Mouse (Mus musculus) thymus, postnatal 14 days (tissue): ENCODE measurements at regions not wholly inside any gene's neighbourhood (a gene's known extent, or its start where the extent isn't known, plus 50 kb on each side); places are given as distances from the start of the nearest gene placed in this dataset.

Experiments
- DNase-seq: peaks from one replicate; pipeline ENCODE4 v3.0.0; 2021

DNA sequence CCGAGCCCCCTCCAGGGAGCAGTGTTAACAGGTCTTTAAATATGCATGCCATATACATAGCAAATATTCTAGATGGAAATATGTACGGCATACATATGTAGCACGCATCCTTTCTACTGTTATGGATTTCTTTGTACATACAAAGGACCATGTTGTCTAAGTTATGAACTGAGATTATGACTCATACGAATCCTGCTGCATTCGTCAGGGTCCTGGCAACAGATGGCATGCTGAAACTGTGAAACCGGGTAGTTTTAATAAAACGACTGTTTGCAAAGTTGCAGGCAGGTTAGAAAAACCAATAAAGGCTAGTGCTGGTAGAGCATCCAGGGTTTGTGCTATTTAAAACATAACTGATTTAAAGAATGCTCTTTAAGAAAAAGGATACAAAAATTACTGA, 88.8 kb upstream of the Tlk1 start:
- DNase-seq = no peak

DNA sequence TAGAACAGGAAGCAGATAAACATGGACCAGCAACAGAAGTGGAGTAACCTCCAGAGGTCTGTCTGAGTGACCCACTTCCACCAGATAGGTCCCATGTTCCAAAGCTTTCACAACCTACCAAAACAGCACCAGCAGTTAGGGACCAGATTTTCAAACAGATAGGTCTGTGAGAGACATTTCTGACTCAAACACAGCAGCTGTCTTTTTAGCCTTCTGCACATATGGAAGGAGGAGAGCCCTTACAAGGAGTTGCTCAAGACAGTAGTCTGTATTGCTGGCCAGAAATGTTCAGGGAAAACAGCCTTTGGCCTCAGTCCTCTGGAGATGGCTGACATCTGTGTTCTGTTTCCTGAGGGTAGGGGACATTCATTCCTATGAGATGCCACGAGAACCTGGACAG, 83.9 kb upstream of the Tlk1 start:
- DNase-seq = no peak

DNA sequence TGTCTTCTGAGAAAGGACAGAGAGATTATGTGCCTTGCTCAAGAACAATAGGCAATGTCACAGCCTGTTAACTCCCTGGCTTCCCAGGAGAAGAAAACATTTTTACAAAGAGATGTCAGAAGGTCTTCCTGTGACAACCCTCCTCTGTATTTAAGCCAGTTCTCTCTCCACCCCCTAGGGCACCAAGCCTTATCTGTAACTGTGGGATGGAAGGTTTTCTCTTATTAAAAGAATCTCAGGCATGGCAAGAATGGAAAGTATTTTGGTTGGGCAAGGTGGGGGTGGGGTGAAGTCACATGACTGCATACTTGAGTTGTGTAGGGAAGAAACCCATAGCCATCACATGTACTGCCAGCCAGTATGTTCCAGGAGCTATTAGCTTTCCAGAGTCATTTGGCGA, 83.1 kb upstream of the Tlk1 start:
- DNase-seq = no peak

DNA sequence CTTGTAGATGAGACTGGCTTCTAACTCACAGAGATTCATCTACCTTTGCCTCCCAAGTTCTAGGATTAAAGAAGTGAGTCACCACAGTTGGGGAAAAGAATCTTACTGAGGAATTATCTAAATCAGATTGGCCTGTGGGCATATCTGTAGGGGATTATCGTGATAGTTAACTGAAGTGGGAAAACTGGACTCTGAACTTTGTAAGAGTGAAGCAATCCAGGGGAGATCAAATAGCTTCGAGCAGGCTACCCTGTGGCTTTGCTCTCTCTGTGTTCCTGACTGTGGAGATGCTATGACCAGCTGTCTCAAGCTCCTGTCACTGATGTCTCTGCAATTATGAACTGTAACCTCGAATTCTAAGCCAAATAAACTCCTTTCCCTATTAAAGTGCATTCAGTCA, 80.7 kb upstream of the Tlk1 start:
- no peak for DNase-seq

DNA sequence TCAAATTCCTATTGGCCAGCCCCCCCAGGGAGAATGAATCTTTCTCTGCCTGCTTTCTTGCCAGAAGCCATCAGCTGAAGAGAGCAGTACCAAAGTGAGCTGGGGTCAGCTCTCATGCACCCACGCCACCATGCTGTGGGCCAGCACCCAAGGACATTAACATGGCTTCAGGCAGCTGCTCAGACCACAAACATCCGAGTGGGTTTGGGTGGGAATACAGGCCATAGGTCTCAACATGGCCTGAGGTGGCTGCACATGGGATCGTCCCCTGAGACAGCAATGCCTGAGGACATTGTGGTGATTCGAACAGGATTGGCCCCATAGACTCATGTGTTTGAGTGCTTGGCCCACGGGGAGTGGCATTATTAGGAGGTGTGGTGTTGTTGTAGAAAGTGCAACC, 78.9 kb upstream of the Tlk1 start:
- no peak for DNase-seq

DNA sequence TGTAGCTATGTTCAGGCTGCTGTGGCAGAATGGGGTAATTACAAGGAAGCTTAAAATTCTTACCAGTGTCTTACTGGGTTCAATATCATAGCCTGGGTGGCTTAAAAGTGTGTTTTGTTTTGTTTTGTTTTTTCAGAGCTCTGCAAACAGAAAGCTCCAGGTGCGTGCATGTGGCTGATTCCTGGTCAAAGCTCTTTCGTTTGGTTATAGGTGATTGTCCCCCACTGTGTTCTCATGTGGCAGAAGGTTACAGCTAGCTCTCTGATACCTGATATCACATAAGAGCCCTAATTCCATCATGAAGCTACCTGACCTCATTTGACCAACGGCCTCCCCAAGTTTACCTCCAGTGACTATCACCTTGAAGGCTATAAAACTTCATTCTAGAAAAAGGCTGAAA, 76.7 kb upstream of the Tlk1 start:
- DNase-seq = no peak

DNA sequence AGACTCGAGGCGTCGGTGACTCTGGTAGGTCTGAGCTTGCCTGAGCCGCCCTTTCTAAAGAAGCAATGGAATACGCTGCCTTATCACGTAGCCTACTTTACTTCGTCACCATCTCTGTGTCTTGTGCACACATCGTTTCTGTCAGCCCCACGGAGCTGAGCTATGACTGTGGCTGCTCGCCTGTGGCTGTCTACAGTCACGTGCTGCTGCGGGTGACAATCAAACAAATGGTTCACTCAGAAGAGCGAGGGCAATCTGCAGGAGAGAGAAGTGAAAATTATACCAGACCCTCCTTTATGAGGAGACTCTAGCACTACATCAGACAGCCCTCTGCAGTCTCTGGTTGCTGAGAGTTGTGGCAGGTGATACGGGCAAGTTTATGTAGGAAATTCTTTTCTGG, 76.0 kb upstream of the Tlk1 start:
- DNase-seq = no peak

DNA sequence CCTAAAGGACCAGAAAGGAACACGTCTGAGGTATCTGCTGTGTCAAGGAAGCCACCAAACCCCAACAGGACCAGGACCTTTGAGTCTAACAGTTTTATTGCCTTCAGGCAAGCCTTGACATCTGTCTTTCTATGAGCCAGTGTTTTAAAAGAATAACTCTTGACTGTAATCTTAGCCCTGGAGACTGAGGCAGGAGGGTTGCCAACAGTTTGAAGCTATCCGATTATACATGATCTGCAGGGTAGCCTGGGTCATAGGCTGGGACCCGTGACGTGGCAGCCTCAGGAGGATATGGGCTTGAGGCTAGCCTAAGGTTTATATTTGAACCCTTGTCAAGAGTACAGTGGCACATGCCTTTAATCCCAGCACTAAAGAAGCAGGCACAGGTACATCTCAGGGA, 73.5 kb upstream of the Tlk1 start:
- DNase-seq = no peak

DNA sequence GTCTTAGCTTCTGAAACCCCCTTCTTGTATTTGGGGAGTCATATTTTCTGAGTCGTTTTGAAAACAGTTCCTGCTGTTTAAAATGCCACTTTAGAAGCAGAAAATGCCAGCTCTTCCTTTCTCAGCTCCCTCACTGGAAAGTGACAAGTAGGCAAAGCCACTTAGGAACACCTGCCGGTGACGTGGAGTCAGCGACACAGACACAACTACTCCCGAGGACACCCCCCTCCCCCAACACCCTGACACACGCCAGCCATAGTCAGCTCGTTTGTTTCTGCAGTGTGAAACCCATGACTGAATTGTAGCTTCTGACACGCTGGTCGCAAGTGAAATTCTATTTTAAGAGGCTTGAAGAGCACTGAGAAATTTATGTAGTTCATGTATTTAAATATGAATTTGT, 72.9 kb upstream of the Tlk1 start:
- DNase-seq = no peak

DNA sequence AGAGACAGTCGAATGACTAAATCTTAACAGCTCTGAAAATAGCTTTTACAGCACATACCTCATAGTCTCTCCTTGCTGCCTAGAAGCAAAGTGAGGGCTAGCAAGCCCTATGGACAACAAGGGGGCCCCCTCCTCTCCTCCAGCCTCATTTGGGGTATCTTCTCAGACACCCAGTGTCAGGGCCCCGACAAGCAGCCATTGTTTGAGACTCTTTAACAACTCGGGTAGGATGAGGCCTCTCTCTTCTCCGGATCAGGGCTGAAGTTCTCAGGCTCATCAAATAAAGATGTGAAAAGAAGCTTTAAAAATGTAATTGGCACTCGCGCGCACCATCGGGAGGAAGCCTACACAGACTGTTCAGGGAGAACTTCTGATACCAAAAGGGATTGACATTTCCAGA, 71.8 kb upstream of the Tlk1 start:
- DNase-seq = no peak

DNA sequence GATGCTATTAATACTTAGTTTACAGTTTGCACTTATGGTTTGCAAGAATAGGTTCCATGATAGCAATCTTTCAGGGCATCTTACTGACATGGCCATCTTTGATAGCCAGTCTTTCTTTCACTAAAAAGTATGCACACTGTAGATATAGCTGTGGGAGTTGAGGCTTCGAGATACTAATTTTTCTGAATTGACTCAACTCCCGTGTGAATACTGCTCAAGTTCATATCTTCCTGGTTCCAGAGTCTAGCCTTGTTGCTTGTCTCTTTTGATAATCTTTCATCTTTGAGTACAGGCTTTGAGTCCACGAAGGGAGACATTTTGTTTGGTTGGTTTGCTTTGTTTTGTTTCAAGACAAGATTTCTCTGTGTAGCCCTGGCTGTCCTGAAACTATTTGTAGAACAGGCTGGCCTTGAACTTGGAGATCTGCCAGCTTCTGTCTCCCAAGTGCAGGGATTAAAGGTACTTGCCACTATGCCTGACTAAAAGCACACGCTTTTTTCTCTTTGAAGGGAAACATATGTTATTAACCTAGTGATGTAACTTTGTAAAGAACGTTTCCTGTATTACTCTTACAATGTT, 64.1 kb upstream of the Tlk1 start:
- DNase-seq = no peak

DNA sequence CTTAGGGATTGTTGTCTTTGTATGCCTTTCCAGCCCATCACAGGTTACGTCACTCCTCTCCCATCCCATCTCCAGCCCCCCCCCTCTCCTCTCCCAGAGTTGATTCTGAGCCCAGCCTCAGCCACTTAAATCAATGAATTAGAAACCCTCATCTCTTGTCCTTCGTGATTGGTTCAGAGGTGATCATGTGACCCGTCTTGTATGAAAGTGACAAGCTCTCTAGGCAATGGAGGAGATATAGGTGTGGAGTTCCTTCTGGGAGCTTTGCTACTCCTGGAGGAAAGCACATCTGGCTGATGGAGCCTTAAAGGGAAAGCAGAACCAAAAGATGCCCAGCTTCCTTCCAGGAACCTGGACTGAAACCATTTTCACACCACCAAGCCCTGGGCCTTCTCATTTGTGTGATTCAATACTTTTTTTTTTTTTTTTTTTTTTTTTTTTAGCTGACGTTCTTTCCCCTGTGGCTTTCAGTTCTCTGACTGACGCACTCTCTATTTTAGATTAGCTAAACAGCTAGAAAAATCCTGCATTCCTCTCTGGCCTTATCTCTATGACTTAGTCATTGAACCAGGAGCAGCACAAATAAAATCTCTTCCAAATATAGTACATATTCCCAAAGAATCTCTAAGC, 63.4 kb upstream of the Tlk1 start:
- DNase-seq = no peak

DNA sequence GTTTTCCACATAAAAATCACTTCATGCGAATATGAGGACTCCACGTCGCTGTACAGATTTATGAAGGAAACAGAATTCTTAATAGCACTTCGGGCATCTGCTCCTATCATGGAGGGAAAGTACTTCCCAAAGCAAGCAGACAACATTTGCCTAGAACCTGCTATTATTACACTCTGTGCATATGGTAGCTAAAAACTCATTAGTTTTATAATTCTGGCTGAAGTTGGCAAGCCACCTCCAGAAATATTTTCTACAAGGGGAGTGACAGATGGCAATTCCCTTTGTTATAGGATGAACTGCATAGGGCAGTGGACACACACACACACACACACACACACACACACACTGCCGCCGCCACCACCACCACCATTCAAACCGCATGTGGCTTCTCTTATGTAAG, 61.3 kb upstream of the Tlk1 start:
- no peak for DNase-seq

DNA sequence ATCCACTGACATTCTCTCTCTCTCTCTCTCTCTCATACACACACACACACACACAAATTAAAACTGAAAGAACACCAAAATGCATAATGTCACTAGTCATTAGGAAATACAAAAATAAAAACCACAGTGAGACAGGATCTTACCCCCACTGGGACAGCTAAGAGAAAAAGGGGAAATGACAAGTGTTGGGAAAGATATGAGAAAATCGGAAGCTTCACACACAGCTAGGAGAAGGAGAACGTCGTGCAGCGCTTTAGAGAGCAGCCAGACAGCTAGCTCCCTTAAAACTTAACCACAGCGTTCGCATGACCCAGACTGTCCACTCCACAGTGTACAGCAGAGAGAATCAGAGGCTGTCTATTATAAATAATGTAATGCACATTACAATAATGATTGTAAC, 60.1 kb upstream of the Tlk1 start:
- DNase-seq = no peak

DNA sequence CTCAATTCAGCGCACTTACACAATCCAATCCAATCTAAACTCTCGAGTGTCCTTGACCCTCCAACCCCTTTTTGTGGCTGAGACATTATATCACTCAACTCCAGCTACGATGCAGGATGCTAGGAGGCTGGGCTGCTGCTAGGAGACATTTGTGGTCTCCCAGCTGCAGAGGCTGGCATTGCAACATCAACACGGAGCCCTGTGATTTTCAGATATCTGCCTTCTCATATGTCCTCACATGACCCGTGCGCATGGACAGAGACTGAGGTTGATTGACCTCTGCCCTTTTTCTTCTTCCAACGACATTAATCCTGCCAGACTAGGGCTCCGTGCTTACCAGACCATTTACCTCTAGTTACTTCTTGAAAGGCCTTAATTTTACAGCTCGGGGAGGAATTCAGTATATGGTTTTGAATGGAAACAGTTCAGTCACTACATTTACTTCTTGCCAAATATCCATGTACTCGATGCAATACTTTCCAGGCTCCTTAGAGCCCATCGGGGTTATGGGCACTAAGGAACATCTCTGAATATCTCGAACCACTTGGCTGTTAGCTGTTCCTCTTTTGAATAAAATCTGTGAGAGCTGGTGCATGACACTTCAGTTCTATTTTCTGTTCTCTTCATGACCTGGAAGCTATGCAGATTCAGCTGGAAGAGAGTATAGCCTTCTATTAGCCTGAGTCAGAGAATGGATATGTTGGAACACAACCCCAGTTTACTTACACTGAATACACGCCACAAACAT, 52.0 kb upstream of the Tlk1 start:
- peak; percentile 22 for DNase-seq

DNA sequence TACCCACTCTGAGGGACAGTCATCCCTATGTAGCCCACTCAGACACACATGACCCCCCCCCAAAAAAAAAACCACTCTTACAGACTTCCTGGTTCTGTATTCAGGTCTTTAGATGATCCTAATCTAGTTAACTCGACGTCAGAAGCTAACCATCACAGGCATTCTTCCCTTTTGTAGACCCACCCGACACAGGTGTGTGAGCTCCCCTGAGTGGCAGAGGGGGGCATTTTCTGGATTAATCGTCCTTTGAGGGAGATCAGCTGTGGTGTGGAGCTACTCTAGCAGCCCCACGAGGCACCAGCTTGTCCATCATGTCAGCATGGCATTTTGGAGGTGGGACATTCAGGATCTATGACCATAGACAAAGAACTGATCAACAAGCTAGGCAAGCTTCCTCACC, 50.7 kb upstream of the Tlk1 start:
- DNase-seq = peak; percentile 64
